Mouse (Mus musculus): ENCODE measurements at regions not wholly inside any gene's neighbourhood (a gene's known extent, or its start where the extent isn't known, plus 50 kb on each side); places are given as distances from the start of the nearest gene placed in this dataset.
A peak's percentile ranks its signal among the peaks of the same experiment; 100 is the strongest.

- DNase-seq (ENCODE audit: low spot score) = no peak
- H3K4me3 ChIP-seq (ENCODE audit: low read depth, low read length) = no peak overlapping the region
- no peak for TF ChIP-seq CTCF (IDR thresholded peaks at IDR 0.05)
- ATAC-seq (ENCODE audit: low FRiP score) = no peak
- H3K9me3 ChIP-seq (ENCODE audit: low read length) = no peaks in the 10 kb centered on the region
- H3K4me1 ChIP-seq (ENCODE audit: insufficient read depth, low read length) = peaks cover 5% of the 10 kb centered on the region; the same call in 1 of the 2 replicates
- no peak overlapping the region for H3K27ac ChIP-seq (ENCODE audit: low read depth, low read length)
- no peak overlapping the region for H3K4me2 ChIP-seq (ENCODE audit: low read depth, low read length, poor library complexity, severe bottlenecking)
- no peaks in the 10 kb centered on the region for H3K36me3 ChIP-seq (ENCODE audit: insufficient read depth, low read length)
- H3K27me3 ChIP-seq (ENCODE audit: insufficient read depth, low read length) = no peaks in the 10 kb centered on the region
- 76% methylated on average over 2 of the region's 2 CpGs for WGBS
- H3K9ac ChIP-seq (replicated peaks; ENCODE audit: low read length, poor library complexity, severe bottlenecking) = no peak overlapping the region
Measured at GRCm38 (mm10) chr2:172127517-172127916, 84.3 kb upstream of the Cbln4 start.

GRCm38 (mm10) chr2:172131232-172131631 is 88.0 kb upstream of the Cbln4 start:
- no peak overlapping the region for H3K27ac ChIP-seq (ENCODE audit: low read depth, low read length)
- no peak overlapping the region for H3K9ac ChIP-seq (replicated peaks; ENCODE audit: low read length, poor library complexity, severe bottlenecking)
- H3K36me3 ChIP-seq (ENCODE audit: insufficient read depth, low read length) = no peaks in the 10 kb centered on the region
- 19% methylated on average over 1 of the region's 1 CpGs for WGBS
- DNase-seq (ENCODE audit: low spot score) (no peak), ATAC-seq (ENCODE audit: low FRiP score) (no peak)
- no peak for TF ChIP-seq CTCF (IDR thresholded peaks at IDR 0.05)
- no peak overlapping the region for H3K4me2 ChIP-seq (ENCODE audit: low read depth, low read length, poor library complexity, severe bottlenecking)
- H3K27me3 ChIP-seq (ENCODE audit: insufficient read depth, low read length) = no peaks in the 10 kb centered on the region
- H3K9me3 ChIP-seq (ENCODE audit: low read length) = no peaks in the 10 kb centered on the region
- H3K4me3 ChIP-seq (ENCODE audit: low read depth, low read length) = no peak overlapping the region
- peaks cover 5% of the 10 kb centered on the region; the same call in 1 of the 2 replicates for H3K4me1 ChIP-seq (ENCODE audit: insufficient read depth, low read length)

- H3K36me3 ChIP-seq (ENCODE audit: insufficient read depth, low read length) = no peaks in the 10 kb centered on the region
- no peak overlapping the region for H3K9ac ChIP-seq (replicated peaks; ENCODE audit: low read length, poor library complexity, severe bottlenecking)
- peak overlapping the region; percentile 65 for H3K27ac ChIP-seq (ENCODE audit: low read depth, low read length)
- peak; percentile 33; the same call in 1 of the 2 replicates for TF ChIP-seq CTCF (IDR thresholded peaks at IDR 0.05)
- no peak overlapping the region for H3K4me3 ChIP-seq (ENCODE audit: low read depth, low read length)
- WGBS = 60% methylated on average over 15 of the region's 15 CpGs
- H3K4me1 ChIP-seq (ENCODE audit: insufficient read depth, low read length) = peaks cover 5% of the 10 kb centered on the region; the same call in 1 of the 2 replicates
- no peak overlapping the region for H3K4me2 ChIP-seq (ENCODE audit: low read depth, low read length, poor library complexity, severe bottlenecking)
- H3K27me3 ChIP-seq (ENCODE audit: insufficient read depth, low read length) = no peaks in the 10 kb centered on the region
- DNase-seq (ENCODE audit: low spot score) = peak; percentile 80
- H3K9me3 ChIP-seq (ENCODE audit: low read length) = no peaks in the 10 kb centered on the region
- peak; percentile 62 for ATAC-seq (ENCODE audit: low FRiP score)
Measured at GRCm38 (mm10) chr2:172132623-172133332, 89.5 kb upstream of the Cbln4 start.

DNA sequence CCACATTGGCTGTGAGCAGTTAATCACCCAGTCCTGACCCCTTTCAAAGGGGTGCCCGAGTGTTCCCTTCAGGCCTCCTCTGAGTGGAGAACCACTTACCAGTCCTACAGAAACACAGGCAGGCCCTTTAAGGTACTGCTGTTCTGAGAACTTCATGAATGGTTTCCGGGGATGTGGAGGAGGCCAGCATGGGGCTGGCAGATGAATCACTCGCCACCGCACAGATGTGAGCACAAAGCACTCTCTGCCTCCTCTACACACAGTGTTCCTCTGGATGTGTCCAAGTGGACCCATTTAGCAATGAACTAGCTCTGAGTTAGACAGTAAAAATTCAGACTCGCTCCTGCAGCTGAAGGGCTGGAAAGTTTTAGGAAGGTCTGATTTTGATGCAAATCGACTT is 96.8 kb upstream of the Cbln4 start:
- TF ChIP-seq CTCF (IDR thresholded peaks at IDR 0.05) = no peak
- DNase-seq (ENCODE audit: low spot score) (no peak), ATAC-seq (ENCODE audit: low FRiP score) (no peak)
- Histone ChIP-seq H3K4me2 (ENCODE audit: low read depth, low read length, poor library complexity, severe bottlenecking) (no peak overlapping the region), H3K27me3 (ENCODE audit: insufficient read depth, low read length) (no peaks in the 10 kb centered on the region), H3K9ac (replicated peaks; ENCODE audit: low read length, poor library complexity, severe bottlenecking) (no peak overlapping the region), H3K27ac (ENCODE audit: low read depth, low read length) (no peak overlapping the region), H3K4me3 (ENCODE audit: low read depth, low read length) (no peak overlapping the region), H3K4me1 (ENCODE audit: insufficient read depth, low read length) (no peaks in the 10 kb centered on the region), H3K9me3 (ENCODE audit: low read length) (no peaks in the 10 kb centered on the region), H3K36me3 (ENCODE audit: insufficient read depth, low read length) (no peaks in the 10 kb centered on the region)
- 32% methylated on average over 6 of the region's 6 CpGs for WGBS

DNA sequence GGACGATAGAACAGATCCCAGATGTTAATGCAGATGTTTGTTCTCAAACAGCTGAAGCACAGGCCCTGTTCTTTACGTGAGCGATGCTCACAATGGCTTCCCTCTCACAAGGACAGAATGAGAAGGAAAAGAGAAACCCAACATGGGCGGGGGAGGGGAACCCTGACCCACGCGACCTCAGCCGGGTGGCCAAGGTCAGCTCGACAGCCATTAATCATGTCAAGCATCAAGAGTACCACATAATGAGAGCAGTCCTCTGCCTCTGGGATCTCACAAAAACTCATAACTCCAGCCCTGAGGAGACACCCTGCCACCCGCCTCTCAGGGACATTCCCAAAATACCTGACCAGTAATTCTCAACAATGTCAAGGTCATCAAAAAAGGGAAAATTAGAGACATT is 100.0 kb upstream of the Cbln4 start:
- no peak for DNase-seq (ENCODE audit: low spot score)
- Histone ChIP-seq H3K9me3 (ENCODE audit: low read length) (no peaks in the 10 kb centered on the region), H3K4me2 (ENCODE audit: low read depth, low read length, poor library complexity, severe bottlenecking) (no peak overlapping the region), H3K4me3 (ENCODE audit: low read depth, low read length) (no peak overlapping the region), H3K9ac (replicated peaks; ENCODE audit: low read length, poor library complexity, severe bottlenecking) (no peak overlapping the region), H3K36me3 (ENCODE audit: insufficient read depth, low read length) (no peaks in the 10 kb centered on the region), H3K4me1 (ENCODE audit: insufficient read depth, low read length) (no peaks in the 10 kb centered on the region), H3K27ac (ENCODE audit: low read depth, low read length) (no peak overlapping the region), H3K27me3 (ENCODE audit: insufficient read depth, low read length) (no peaks in the 10 kb centered on the region)
- ATAC-seq (ENCODE audit: low FRiP score) = no peak
- TF ChIP-seq CTCF (IDR thresholded peaks at IDR 0.05) = no peak
- WGBS = 79% methylated on average over 9 of the region's 9 CpGs

- no peak overlapping the region for H3K9ac ChIP-seq (replicated peaks; ENCODE audit: low read length, poor library complexity, severe bottlenecking)
- no peaks in the 10 kb centered on the region for H3K9me3 ChIP-seq (ENCODE audit: low read length)
- H3K4me1 ChIP-seq (ENCODE audit: insufficient read depth, low read length) = no peaks in the 10 kb centered on the region
- no peaks in the 10 kb centered on the region for H3K36me3 ChIP-seq (ENCODE audit: insufficient read depth, low read length)
- 87% methylated on average over 4 of the region's 4 CpGs for WGBS
- DNase-seq (ENCODE audit: low spot score) = no peak
- H3K4me2 ChIP-seq (ENCODE audit: low read depth, low read length, poor library complexity, severe bottlenecking) = no peak overlapping the region
- no peak for ATAC-seq (ENCODE audit: low FRiP score)
- H3K4me3 ChIP-seq (ENCODE audit: low read depth, low read length) = no peak overlapping the region
- H3K27ac ChIP-seq (ENCODE audit: low read depth, low read length) = no peak overlapping the region
- TF ChIP-seq CTCF (IDR thresholded peaks at IDR 0.05) = no peak
- H3K27me3 ChIP-seq (ENCODE audit: insufficient read depth, low read length) = no peaks in the 10 kb centered on the region
Measured at GRCm38 (mm10) chr2:172148736-172149135, 99.6 kb upstream of the Mc3r start.

Data from midbrain, postnatal 0 days (tissue).